Mouse (Mus musculus): ENCODE measurements around the gene Gm29609. TPM values are rescaled to one million over a fixed set of nuclear protein-coding genes. Genes with fewer than 3 reads are reported as not detected.

Gene Gm29609
- total and polyA plus RNA-seq, 3 experiments = 0.57 to 2.7 (median 1.2) TPM

GRCm38 (mm10) chr5:31190201-31190600 is 10.5 kb upstream of the Gm29609 start:
- DNase-seq (ENCODE audit: extremely low read depth) = no peak
- H3K4me2 ChIP-seq (ENCODE audit: insufficient read depth, low read depth, poor library complexity, severe bottlenecking) = no peak overlapping the region
- no peaks in the 10 kb centered on the region for H3K9me3 ChIP-seq (replicated peaks; ENCODE audit: low read length)
- in situ Hi-C loops (cut with MboI; ENCODE audit: low pct_ligation_motif_present, low pct_unique_long_range_greater_than_20kb, low sequenced_read_pairs) = no loop called here
- no peak overlapping the region for H3K4me3 ChIP-seq (replicated peaks in 1 of 3; ENCODE audit: low read depth in 2 of 3, low read length in 2 of 3, poor library complexity in 1 of 3)
- dilution Hi-C loops (cut with MboI; ENCODE audit: extremely low pct_ligation_motif_present, extremely low pct_unique_long_range_greater_than_20kb, low sequenced_read_pairs) = no loop called here
- H3K9ac ChIP-seq (ENCODE audit: insufficient read depth, low read depth) = no peak overlapping the region
- TF ChIP-seq JUN (IDR thresholded peaks at IDR 0.05; ENCODE audit: insufficient read depth, low read depth, low read length) = no peak
- no peak for TF ChIP-seq USF1 (IDR thresholded peaks at IDR 0.05; ENCODE audit: low read depth, low read length)
- TF ChIP-seq ZNF384 (IDR thresholded peaks at IDR 0.05; ENCODE audit: low read depth, low read length) = no peak
- no peak for TF ChIP-seq RAD21 (IDR thresholded peaks at IDR 0.05; ENCODE audit: low read depth, low read length)
- no peak for TF ChIP-seq POLR2AphosphoS2 (IDR thresholded peaks at IDR 0.05; ENCODE audit: low read depth, low read length)
- no peak for TF ChIP-seq MAFK (IDR thresholded peaks at IDR 0.05; ENCODE audit: insufficient replicate concordance, low read length)
- no peak for TF ChIP-seq USF2 (conservative IDR thresholded peaks at IDR 0.05; ENCODE audit: low read depth, low read length)
- no peak for TF ChIP-seq EP300 (IDR thresholded peaks at IDR 0.05; ENCODE audit: low read length)
- no peak for TF ChIP-seq ELF1 (IDR thresholded peaks at IDR 0.05; ENCODE audit: low read depth, low read length)
- TF ChIP-seq MYC (IDR thresholded peaks at IDR 0.05; ENCODE audit: low read depth, low read length) = no peak
- TF ChIP-seq ZMIZ1 (IDR thresholded peaks at IDR 0.05; ENCODE audit: low read depth, low read length) = no peak
- no peak for TF ChIP-seq KAT2A (IDR thresholded peaks at IDR 0.05; ENCODE audit: insufficient replicate concordance, low read length)
- TF ChIP-seq PAX5 (IDR thresholded peaks at IDR 0.05; ENCODE audit: low read length) = no peak
- TF ChIP-seq POLR2A (IDR thresholded peaks at IDR 0.05; ENCODE audit: low read depth, low read length) = no peak
- no peak for TF ChIP-seq CHD2 (IDR thresholded peaks at IDR 0.05; ENCODE audit: low read length)
- peaks cover 42 to 55% of the 10 kb centered on the region in 2 experiments for H3K36me3 ChIP-seq (replicated peaks in 1 of 2; ENCODE audit: control insufficient read depth in 1 of 2, insufficient read depth in 1 of 2, low read length in 1 of 2)
- no peaks in the 10 kb centered on the region for H3K27me3 ChIP-seq (replicated peaks)
- peaks cover 27% of the 10 kb centered on the region for H3K79me2 ChIP-seq (replicated peaks; ENCODE audit: control insufficient read depth, extremely low read depth, insufficient read depth, poor library complexity, severe bottlenecking)
- H3K4me1 ChIP-seq (ENCODE audit: control insufficient read depth in 1 of 2, insufficient read depth in 2 of 2) = peaks cover 2 to 25% of the 10 kb centered on the region in 2 experiments; a peak in 3 of 4 replicates
- no peak overlapping the region for H3K27ac ChIP-seq (ENCODE audit: insufficient read depth, low read depth)

DNA sequence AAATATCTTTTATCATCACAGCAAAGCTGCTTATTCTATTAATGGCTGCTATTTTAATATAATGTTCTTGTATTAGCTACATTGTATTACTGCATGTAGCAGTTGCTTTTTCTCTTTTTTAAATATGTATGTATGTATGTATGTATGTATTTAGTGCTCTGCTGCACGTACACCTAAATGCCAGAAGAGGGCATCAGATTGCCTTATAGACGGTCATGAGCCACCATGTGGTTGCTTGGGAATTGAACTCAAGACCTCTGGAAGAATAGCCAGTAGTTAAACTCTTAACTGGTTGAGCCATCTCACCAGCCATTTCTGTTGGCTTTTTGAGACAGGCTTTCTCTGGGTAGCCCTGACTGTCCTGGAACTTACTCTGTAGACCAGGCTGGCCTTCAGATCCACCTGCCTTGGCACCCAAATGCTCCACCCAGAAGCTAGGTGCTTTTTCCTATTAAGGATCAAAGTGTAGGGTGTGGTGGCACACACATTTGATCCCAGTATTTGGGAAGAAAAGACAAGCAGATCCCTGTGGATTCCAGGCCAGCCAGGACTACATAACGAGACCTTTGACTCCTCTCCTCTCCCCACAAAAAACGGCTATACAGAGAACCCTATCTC is 8.6 kb upstream of the Gm29609 start:
- H3K4me3 ChIP-seq (replicated peaks in 1 of 3; ENCODE audit: low read depth in 2 of 3, low read length in 2 of 3, poor library complexity in 1 of 3) = no peak overlapping the region
- in situ Hi-C loops (cut with MboI; ENCODE audit: low pct_ligation_motif_present, low pct_unique_long_range_greater_than_20kb, low sequenced_read_pairs) = no loop called here
- peaks cover 39 to 46% of the 10 kb centered on the region in 2 experiments for H3K36me3 ChIP-seq (replicated peaks in 1 of 2; ENCODE audit: control insufficient read depth in 1 of 2, insufficient read depth in 1 of 2, low read length in 1 of 2)
- peak; percentile 90 for TF ChIP-seq MYC (IDR thresholded peaks at IDR 0.05; ENCODE audit: low read depth, low read length)
- TF ChIP-seq RAD21 (IDR thresholded peaks at IDR 0.05; ENCODE audit: low read depth, low read length) = peak; percentile 52
- TF ChIP-seq IRF4 (IDR thresholded peaks at IDR 0.05; ENCODE audit: low read depth, low read length) = no peak
- no peak for TF ChIP-seq PAX5 (IDR thresholded peaks at IDR 0.05; ENCODE audit: low read length)
- peak in 1 of 2 experiments; percentile 92; a peak in 3 of 4 replicates for TF ChIP-seq CTCF (conservative IDR thresholded peaks at IDR 0.05 in 1 of 2, IDR thresholded peaks at IDR 0.05 in 1 of 2; ENCODE audit: low read depth in 2 of 2, low read length in 2 of 2)
- no peak for TF ChIP-seq CHD2 (IDR thresholded peaks at IDR 0.05; ENCODE audit: low read length)
- peak; percentile 25; the same call in 1 of the 2 replicates for TF ChIP-seq NELFE (IDR thresholded peaks at IDR 0.05; ENCODE audit: low read depth, low read length)
- no peak for TF ChIP-seq ZMIZ1 (IDR thresholded peaks at IDR 0.05; ENCODE audit: low read depth, low read length)
- TF ChIP-seq SMC3 (IDR thresholded peaks at IDR 0.05; ENCODE audit: low read depth, low read length) = peak; percentile 58
- no peaks in the 10 kb centered on the region for H3K9me3 ChIP-seq (replicated peaks; ENCODE audit: low read length)
- H3K27me3 ChIP-seq (replicated peaks) = no peaks in the 10 kb centered on the region
- no peak overlapping the region for H3K4me2 ChIP-seq (ENCODE audit: insufficient read depth, low read depth, poor library complexity, severe bottlenecking)
- no peak overlapping the region for H3K27ac ChIP-seq (ENCODE audit: insufficient read depth, low read depth)
- H3K9ac ChIP-seq (ENCODE audit: insufficient read depth, low read depth) = no peak overlapping the region
- H3K79me2 ChIP-seq (replicated peaks; ENCODE audit: control insufficient read depth, extremely low read depth, insufficient read depth, poor library complexity, severe bottlenecking) = peaks cover 12% of the 10 kb centered on the region
- H3K4me1 ChIP-seq (ENCODE audit: control insufficient read depth in 1 of 2, insufficient read depth in 2 of 2) = peaks cover 0 to 14% of the 10 kb centered on the region in 2 experiments; a peak in 2 of 4 replicates
- peak; percentile 52 for DNase-seq (ENCODE audit: extremely low read depth)
- dilution Hi-C loops (cut with MboI; ENCODE audit: extremely low pct_ligation_motif_present, extremely low pct_unique_long_range_greater_than_20kb, low sequenced_read_pairs) = no loop called here
